Comparison of ENCODE assay signal across 8 mouse cellular contexts in the genomic region with DNA sequence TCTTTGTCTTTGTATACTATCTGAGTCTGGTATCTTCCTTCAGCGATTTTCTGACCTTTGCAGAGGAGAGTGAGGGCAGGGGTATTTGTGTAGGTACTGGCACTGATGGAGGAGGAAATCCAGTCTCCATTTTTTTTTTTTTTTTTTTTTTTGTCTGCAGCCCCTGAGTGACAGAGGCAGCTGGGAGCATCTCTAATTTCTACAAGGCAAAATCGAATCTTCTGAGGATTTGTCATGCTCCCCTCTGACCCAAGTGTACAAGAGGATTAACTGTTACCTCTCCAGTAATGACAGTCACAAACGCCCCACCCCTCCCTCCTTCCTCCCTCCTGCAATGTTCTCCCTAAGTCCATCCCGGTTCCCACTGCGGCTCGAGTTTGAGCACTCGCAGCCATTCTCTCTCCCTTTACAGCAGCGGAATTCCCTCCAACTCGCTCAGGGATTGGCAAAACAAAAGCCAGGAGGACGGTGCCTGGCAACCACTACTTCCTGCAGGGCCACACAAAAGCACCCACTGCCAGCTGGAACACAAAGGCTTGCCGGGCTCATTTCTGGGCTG. TPM values are rescaled to one million over a fixed set of nuclear protein-coding genes. Genes with fewer than 3 reads are reported as not detected.
DNase-seq lines count a peak whose midpoint lies in the region; ATAC-seq lines count a peak whose summit lies in the region.

No protein-coding gene starts in this region.

- DNase-seq in heart, adult 18-20 months: no peak
- DNase-seq in cerebellum, postnatal 10 days: peak; percentile 54 to 60
- peak; percentile 18 for DNase-seq in gastrocnemius, postnatal 14 days
- DNase-seq in left cerebral cortex, postnatal 14 days (ENCODE audit: low spot score in 2 of 2): peak; percentile 40 to 41
- DNase-seq in thymus, adult 18-20 months: no peak

- no peaks in the 10 kb centered on the region for H3K36me3 ChIP-seq in heart, embryonic 13.5 days
- H3K36me3 ChIP-seq in neural tube, embryonic 13.5 days: no peaks in the 10 kb centered on the region

- peak overlapping the region; percentile 65 for H3K4me2 ChIP-seq in heart, embryonic 13.5 days
- peak overlapping the region; percentile 51 for H3K4me2 ChIP-seq in neural tube, embryonic 13.5 days

- peak overlapping the region; percentile 36 for H3K4me3 ChIP-seq in heart, embryonic 13.5 days
- peak overlapping the region; percentile 9 for H3K4me3 ChIP-seq in neural tube, embryonic 13.5 days

- H3K27me3 ChIP-seq in heart, embryonic 13.5 days (replicated peaks): no peaks in the 10 kb centered on the region
- H3K27me3 ChIP-seq in neural tube, embryonic 13.5 days: no peaks in the 10 kb centered on the region

- peak overlapping the region; percentile 69 for H3K9ac ChIP-seq in heart, embryonic 13.5 days
- peak overlapping the region; percentile 62 for H3K9ac ChIP-seq in neural tube, embryonic 13.5 days

- H3K9me3 ChIP-seq in heart, embryonic 13.5 days: no peaks in the 10 kb centered on the region
- H3K9me3 ChIP-seq in neural tube, embryonic 13.5 days: no peaks in the 10 kb centered on the region

- no peak for ATAC-seq in heart, embryonic 13.5 days (ENCODE audit: extremely low read depth, insufficient number of reproducible peaks, low FRiP score, low TSS enrichment)
- ATAC-seq in neural tube, embryonic 13.5 days (ENCODE audit: low read depth): peak; percentile 79
- ATAC-seq in erythroid progenitor cell, adult 5-6 weeks (replicated peaks; ENCODE audit: low FRiP score, poor library complexity, severe bottlenecking): no peak

- intact Hi-C loops in gastrocnemius, postnatal 14 days (cut with DNase I; ENCODE audit: low total_unique reads): no loop called here
- intact Hi-C loops in left cerebral cortex, postnatal 14 days (cut with DNase I): no loop called here

- H3K4me1 ChIP-seq in heart, embryonic 13.5 days: no peaks in the 10 kb centered on the region
- peaks cover 13% of the 10 kb centered on the region for H3K4me1 ChIP-seq in neural tube, embryonic 13.5 days (replicated peaks)

- no peak overlapping the region for H3K27ac ChIP-seq in heart, embryonic 13.5 days (replicated peaks)
- 0 out of 2 replicates have a peak overlapping the region, but pooled peaks have one; percentile 6 for H3K27ac ChIP-seq in neural tube, embryonic 13.5 days (replicated peaks)

- WGBS in heart, embryonic 13.5 days: 6% methylated on average over 11 of the region's 11 CpGs
- WGBS in neural tube, embryonic 13.5 days: 2% methylated on average over 11 of the region's 11 CpGs

RNA-seq across cellular contexts. Expression of a gene that starts 35.9 kb away (rescaled TPM):
- polyA plus RNA-seq in heart, embryonic 13.5 days (2015; fragmentation: Nextera tagmentation; extraction: Ambion mirVana): 1.7 and 1.8 TPM in 2 replicates
- total RNA-seq in heart, adult 18-20 months (2021): 10 to 100 TPM; 15.0 to 22.8 TPM
- total RNA-seq in gastrocnemius, postnatal 14 days (2021): 10 to 100 TPM; 12.8 to 13.7 TPM
- total RNA-seq in left cerebral cortex, postnatal 14 days (2021): 1 to 10 TPM; 3.5 to 3.7 TPM
- polyA plus RNA-seq in neural tube, embryonic 13.5 days (2015; fragmentation: Nextera tagmentation; extraction: Ambion mirVana): 1.4 and 1.6 TPM in 2 replicates
- total RNA-seq in erythroid progenitor cell, adult 5-6 weeks (2015; ENCODE audit: low replicate concordance): not detected in 2 replicates
- not detected in 2 replicates for total RNA-seq in erythroid progenitor cell, adult 5-6 weeks (2017; ENCODE audit: low replicate concordance)

Comparison
In these comparisons a context has a peak if more than half of its experiments do, and no peak if none do; other contexts are left out.
1. DNase-seq: peak in cerebellum, postnatal 10 days (2 of 2), gastrocnemius, postnatal 14 days (single experiment) and left cerebral cortex, postnatal 14 days (2 of 2); none in heart, adult 18-20 months (0 of 2) and thymus, adult 18-20 months (0 of 2).
2. RNA of a gene that starts 35.9 kb away (total RNA-seq): 15.0 to 22.8 TPM in heart, adult 18-20 months, 12.8 to 13.7 TPM in gastrocnemius, postnatal 14 days and 3.5 to 3.7 TPM in left cerebral cortex, postnatal 14 days; not detected in erythroid progenitor cell, adult 5-6 weeks; every median in the first group is over 4 times any median in the second.